Mouse (Mus musculus) testis, adult 2 months (tissue): ENCODE data around the gene Kiss1. TPM values are rescaled to one million over a fixed set of nuclear protein-coding genes. Genes with fewer than 3 reads are reported as not detected.

Source experiments
- H3K27ac ChIP-seq: fragments of 200-500 bp; 2 replicates; pipeline ENCODE4 v1.5.1; 2012; ENCODE audit warnings: low read depth, low read length; ENCODE audit not compliant: control insufficient read depth, insufficient read depth
- H3K27me3 ChIP-seq: fragments of 200-500 bp; 2 replicates; pipeline ENCODE4 v1.6.1; 2012; ENCODE audit warnings: mild to moderate bottlenecking, low read length, moderate library complexity; ENCODE audit not compliant: control insufficient read depth, insufficient read depth
- H3K36me3 ChIP-seq: fragments of 200-500 bp; 2 replicates; pipeline ENCODE4 v1.6.1; 2012; ENCODE audit warnings: mild to moderate bottlenecking, low read length; ENCODE audit not compliant: control insufficient read depth, insufficient read depth
- H3K4me1 ChIP-seq: fragments of 200-500 bp; 2 replicates; pipeline ENCODE4 v1.6.1; 2012; ENCODE audit warnings: low read length; ENCODE audit not compliant: control insufficient read depth, insufficient read depth
- H3K4me3 ChIP-seq: fragments of 200-500 bp; 2 replicates; pipeline ENCODE4 v1.5.1; 2012; ENCODE audit warnings: low read depth, mild to moderate bottlenecking, low read length, moderate library complexity, mixed read lengths; ENCODE audit not compliant: control insufficient read depth
- CTCF ChIP-seq: fragments of 200-500 bp; IDR thresholded peaks from 2 replicates; pipeline ENCODE4 v1.5.1; 2012; ENCODE audit warnings: low read depth, mild to moderate bottlenecking, inconsistent platforms, low read length, moderate library complexity; ENCODE audit not compliant: control insufficient read depth, insufficient read depth, insufficient replicate concordance
- POLR2A ChIP-seq: fragments of 200-500 bp; IDR thresholded peaks from 2 replicates; pipeline ENCODE4 v1.6.1; 2012; ENCODE audit warnings: low read depth, mild to moderate bottlenecking, inconsistent platforms, low read length, moderate library complexity; ENCODE audit not compliant: control insufficient read depth
- polyA plus RNA-seq: library from polyadenylated mRNA; depleted of rRNA; stranded (reverse); fragments of >200 nt; gene quantifications from 2 replicates; pipeline ENCODE4 v1.2.3, GENCODE M21; 2012; rRNA removed

Gene Kiss1
- 0.44 TPM in 1 of 2 replicates, not detected in the other for polyA plus RNA-seq

GRCm38 (mm10) chr1:133321267-133321925 lies at the start of gene Kiss1:
Gene Kiss1, plus strand, starts transcription at chr1:133321875.
- Histone ChIP-seq H3K4me1 (no peaks in the 10 kb centered on the region), H3K36me3 (no peaks in the 10 kb centered on the region), H3K27me3 (no peaks in the 10 kb centered on the region), H3K27ac (no peak within 1 kb of the TSS), H3K4me3 (no peak within 1 kb of the TSS)
- TF ChIP-seq CTCF (no peak), POLR2A (no peak)

DNA sequence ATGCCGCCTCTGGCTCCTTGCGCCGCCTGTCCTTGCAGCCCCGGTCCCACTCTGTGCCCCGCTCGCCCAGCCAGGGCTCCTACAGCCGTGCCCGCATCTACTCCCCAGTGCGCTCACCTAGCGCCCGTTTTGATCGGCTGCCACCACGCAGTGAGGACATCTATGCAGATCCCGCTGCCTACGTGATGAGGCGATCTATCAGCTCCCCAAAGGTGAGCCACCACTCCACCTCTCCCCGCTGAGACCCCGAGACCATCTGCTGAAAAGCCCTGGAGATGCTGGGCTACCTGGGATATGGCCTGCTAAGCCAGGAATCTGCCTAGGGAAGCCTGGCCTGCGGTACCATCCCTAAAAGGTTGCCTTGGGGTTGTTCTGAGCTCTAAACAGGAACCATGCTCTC lies 47.5 kb upstream of the Kiss1 start:
- Histone ChIP-seq H3K27me3 (no peaks in the 10 kb centered on the region), H3K4me1 (no peaks in the 10 kb centered on the region), H3K27ac (no peak overlapping the region), H3K36me3 (no peaks in the 10 kb centered on the region), H3K4me3 (no peak overlapping the region)
- no peak for TF ChIP-seq POLR2A
- no peak for TF ChIP-seq CTCF

DNA sequence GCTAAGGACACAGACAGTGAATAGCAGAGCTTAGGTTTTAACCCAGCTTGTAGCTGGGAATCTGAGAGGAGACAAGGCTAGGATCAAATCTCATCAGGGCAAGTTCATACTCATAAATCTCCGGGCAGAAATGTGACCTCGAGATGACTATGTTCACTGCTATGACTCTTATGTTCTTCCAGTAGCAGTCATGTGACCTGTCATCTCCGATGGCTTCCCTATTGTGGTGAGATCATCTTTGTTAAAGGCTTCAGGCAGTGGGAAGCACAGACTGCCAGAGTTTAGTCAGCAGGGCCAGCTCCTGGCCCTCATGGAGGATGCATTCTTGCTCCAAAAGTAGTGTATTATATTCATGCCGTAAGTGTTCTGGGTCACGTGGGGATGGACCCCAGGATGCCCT lies 44.7 kb upstream of the Kiss1 start:
- no peaks in the 10 kb centered on the region for H3K27me3 ChIP-seq
- H3K4me3 ChIP-seq, result no peak overlapping the region
- H3K4me1 ChIP-seq, result no peaks in the 10 kb centered on the region
- no peak overlapping the region for H3K27ac ChIP-seq
- no peaks in the 10 kb centered on the region for H3K36me3 ChIP-seq
- TF ChIP-seq POLR2A (no peak), CTCF (no peak)

- no peaks in the 10 kb centered on the region for H3K4me1 ChIP-seq
- H3K27ac ChIP-seq, result no peak overlapping the region
- no peak overlapping the region for H3K4me3 ChIP-seq
- H3K27me3 ChIP-seq, result no peaks in the 10 kb centered on the region
- H3K36me3 ChIP-seq, result no peaks in the 10 kb centered on the region
- TF ChIP-seq POLR2A (no peak), CTCF (no peak)
Observed at GRCm38 (mm10) chr1:133278539-133278938, 43.1 kb upstream of the Kiss1 start.

DNA sequence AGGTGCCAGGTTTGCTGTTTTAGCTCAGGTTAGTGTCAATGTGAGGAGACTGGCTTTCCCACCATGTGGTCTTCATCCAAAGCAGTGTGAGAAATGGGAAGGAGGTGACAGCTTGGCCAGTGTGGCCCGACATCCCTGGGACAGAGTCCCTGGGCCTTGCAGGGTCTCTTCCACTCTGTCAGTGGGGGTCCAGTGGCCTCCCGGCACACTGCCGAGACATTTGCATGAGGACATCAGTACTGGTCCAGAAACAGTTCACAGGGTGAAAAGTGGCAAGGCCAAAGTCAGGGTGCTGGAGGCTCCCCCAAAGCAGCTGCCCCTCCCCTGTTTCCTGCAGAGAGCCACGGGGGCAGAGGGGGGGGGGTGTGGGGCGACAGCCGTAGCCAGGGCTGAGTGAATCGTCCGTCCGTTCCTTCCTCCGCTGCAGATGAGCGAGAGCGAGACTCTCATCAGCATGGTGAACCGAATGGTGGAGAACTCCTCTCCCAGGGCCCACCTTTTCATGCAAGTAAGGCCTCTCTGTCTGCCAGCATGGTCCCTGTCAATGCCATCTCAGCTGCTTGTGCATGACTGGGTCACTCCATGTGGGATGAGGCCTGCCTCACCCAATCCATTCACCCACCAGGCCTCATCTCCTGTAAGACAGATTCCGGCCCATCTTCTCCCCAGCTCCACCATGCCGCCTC lies 42.6 kb upstream of the Kiss1 start:
- TF ChIP-seq POLR2A (no peak), CTCF (no peak)
- Histone ChIP-seq H3K4me3 (no peak overlapping the region), H3K27ac (no peak overlapping the region), H3K4me1 (no peaks in the 10 kb centered on the region), H3K27me3 (no peaks in the 10 kb centered on the region), H3K36me3 (no peaks in the 10 kb centered on the region)

DNA sequence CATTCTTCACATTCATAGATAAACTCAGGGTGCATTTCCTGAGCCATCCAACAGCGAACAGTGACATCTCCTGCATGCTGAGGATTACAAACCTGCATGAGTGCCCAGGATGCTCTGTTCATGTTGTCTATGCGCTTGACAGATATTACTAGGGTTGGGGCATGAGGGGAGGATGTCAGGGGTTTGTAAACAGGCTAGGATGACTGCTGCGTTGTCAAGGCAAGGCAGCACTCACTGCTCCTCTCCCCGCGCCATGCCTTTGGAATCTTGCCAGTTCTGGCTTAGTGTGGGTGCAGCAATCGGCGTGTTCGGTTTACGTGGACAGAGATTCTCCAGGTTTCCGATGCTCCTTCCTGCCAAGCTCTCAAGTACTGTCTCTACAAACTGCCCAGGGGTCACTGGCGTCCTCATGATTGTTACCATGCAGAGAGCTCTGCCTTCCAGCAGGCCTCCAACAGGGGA lies 42.0 kb upstream of the Kiss1 start:
- H3K27ac ChIP-seq, result no peak overlapping the region
- H3K4me1 ChIP-seq, result no peaks in the 10 kb centered on the region
- TF ChIP-seq POLR2A (no peak), CTCF (no peak)
- no peaks in the 10 kb centered on the region for H3K36me3 ChIP-seq
- H3K27me3 ChIP-seq, result no peaks in the 10 kb centered on the region
- H3K4me3 ChIP-seq, result no peak overlapping the region

GRCm38 (mm10) chr1:133280537-133280936 lies 41.1 kb upstream of the Kiss1 start:
- TF ChIP-seq CTCF, result no peak
- TF ChIP-seq POLR2A, result no peak
- Histone ChIP-seq H3K27me3 (no peaks in the 10 kb centered on the region), H3K4me1 (no peaks in the 10 kb centered on the region), H3K4me3 (no peak overlapping the region), H3K36me3 (no peaks in the 10 kb centered on the region), H3K27ac (no peak overlapping the region)
